Mouse (Mus musculus) adrenal gland, adult 18-20 months (tissue): ENCODE results near the gene Krr1. TPM values are rescaled to one million over a fixed set of nuclear protein-coding genes. Genes with fewer than 3 reads are reported as not detected.
"Not testable (repeated sequence)": the region's sequence is repeated elsewhere in the genome, so short reads cannot be mapped to it uniquely, and the experiment has no call there.

Experiments used
- DNase-seq, 2 experiments: peaks; one replicate each; pipeline ENCODE4 v3.0.0; 2021 to 2022; ENCODE audit warnings: low spot score in 2 of 2
- total RNA-seq, 2 experiments: library from RNA; stranded (reverse); gene quantifications; 1 replicate in 1 of 2; 2 replicates in 1 of 2; pipeline ENCODE4 v1.2.3; 2021

The Krr1 gene
- total RNA-seq, 2 experiments from 2014 or later: 34.5 to 38.6 TPM

GRCm38 (mm10) chr10:111966394-111966793 lies 6.1 kb upstream of the Krr1 start:
- DNase-seq: no peak

DNA sequence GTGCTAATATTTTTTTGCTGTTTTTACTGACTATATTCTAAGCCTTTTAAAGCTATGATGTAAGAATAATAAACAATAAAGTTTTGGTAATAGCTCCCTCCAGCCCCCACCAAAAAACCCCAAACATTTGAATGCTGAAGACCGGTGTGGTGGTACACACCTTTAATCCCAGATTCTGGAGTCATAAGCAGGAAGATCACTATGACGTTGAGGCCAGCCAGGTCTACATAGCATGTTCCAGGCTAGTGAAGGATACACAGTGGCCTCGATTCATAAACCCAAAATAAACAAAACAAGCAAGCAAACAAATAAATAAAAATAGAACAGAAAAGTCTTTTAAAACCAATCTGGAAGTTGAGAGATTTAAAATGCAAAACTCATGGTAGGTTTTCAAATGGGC lies 535 bp upstream of the Krr1 start:
- no peak for DNase-seq

GRCm38 (mm10) chr10:111977584-111977983 lies 5.1 kb downstream of the Krr1 start:
- DNase-seq: peak; percentile 43 to 53

DNA sequence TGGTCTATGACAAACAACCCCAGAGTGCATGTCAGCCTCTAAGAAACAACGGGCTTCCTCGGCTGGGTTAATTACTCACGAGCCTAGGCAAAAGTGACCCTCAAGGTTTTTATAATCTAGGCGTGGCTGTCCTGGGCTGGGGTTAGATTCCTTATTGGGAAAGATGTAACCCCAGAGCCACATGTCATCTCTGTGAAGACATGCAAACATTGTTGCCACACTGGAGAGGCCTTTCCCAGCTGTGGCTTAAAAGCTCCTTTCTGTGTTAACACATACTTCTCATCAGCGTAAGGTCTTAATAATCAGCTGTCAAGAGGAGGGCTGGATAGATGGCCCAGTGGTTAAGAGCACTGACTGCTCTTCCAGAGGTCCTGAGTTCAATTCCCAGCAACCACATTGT lies 10.6 kb downstream of the Krr1 start:
- no peak for DNase-seq

- DNase-seq: no peak
Measured at GRCm38 (mm10) chr10:111986453-111986852, 14.0 kb downstream of the Krr1 start.

- no peak for DNase-seq
Measured at GRCm38 (mm10) chr10:111995803-111996548, 23.5 kb downstream of the Krr1 start.

- DNase-seq: no peak
Measured at GRCm38 (mm10) chr10:111996549-111996904, 24.1 kb downstream of the Krr1 start.

GRCm38 (mm10) chr10:111996911-111997347 lies 24.5 kb downstream of the Krr1 start:
- DNase-seq: no peak

GRCm38 (mm10) chr10:111997671-111998070 lies 25.2 kb downstream of the Krr1 start:
- DNase-seq: no peak

DNA sequence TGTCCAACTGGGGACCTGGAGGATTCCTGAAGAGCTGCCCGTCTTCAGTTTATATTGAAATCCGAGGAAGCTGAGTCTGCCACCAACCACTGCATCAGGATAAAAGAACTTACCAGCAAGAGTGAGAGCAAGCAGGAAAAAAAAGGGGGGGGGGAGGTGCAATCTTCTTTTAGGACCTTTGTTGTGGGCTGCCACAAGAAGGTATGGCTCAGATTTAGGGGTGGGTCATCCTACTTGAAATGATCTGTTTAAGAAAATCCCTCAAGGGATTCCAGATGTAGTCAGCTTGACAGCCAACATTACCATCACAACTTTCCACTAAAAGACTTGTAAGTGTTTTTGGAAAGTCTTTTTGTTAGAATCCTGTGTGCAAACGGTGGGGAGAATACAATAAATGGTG lies 27.3 kb downstream of the Krr1 start:
- DNase-seq: no peak

DNA sequence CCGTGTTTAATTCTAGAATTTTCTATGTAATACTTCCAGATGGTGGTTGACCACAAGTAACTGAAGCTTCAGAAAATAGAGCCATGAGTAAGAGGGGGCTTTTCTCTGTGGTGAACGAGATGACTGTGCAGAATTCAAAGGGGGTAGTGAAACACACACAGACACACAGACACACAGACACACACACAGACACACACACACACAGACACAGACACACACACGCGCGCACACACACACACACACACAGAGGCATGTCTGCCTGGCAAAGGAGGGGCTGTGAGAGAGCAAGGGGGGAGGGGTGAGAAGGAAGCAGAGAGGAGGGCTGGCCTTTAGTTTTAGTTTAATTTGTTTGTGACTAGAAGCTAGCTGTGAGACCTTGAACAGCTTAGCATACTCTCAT lies 28.1 kb downstream of the Krr1 start:
- no peak for DNase-seq

DNA sequence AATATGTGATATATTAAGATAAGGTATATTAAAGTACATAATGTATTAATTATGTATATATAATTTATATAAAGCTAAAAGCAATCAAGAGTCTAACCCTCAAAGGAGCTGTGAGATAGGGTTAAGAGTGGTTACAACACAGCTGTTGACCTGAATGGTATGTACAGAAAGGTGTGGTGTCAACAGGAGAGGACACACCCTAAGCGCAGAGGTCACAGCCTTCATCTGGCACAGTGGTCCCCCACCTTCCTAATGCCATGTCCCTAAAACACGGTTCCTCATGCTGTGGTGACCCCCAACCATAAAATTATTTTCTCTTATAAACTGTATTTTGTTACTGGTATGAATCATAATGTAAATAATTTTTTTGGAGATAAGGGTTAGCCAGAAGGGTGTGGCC lies 28.9 kb downstream of the Krr1 start:
- DNase-seq: no peak

DNA sequence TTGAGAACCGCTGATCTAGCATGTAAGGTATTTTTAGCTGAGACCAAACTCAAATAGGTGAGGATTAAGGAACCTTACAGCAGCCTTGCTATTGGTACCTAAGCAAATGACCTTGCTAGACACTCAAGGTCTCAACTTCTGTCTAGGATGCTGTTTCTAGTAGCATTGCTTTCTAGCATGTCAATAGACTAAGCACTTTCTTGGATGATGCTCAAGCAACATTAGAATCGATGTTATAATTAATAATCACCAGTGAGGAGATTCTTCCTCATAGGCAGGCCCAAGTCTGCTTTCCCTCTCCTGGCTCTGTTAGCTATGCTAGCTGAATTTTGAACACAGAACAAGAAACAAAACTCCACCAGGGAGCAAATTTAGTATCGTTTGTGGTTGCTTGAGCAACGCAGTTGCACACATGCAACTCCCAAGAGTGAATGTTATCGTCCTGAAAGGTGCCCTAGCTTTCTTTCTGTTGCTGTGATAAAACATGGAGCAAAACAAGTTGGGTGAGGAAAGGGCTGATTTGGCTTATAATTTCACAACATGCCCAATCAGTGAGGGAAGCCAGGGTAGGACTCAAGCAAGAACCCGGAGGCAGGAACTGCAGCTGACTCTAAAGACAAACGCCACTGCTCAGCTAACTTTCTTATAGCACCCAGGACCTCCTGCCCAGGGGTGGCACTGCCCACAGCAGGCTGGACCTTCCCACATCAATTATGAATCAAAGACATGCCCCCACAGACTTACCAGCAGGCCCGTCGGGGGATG lies 29.5 kb downstream of the Krr1 start:
- DNase-seq: no peak

- DNase-seq: no peak
Measured at GRCm38 (mm10) chr10:112002544-112003215, 30.2 kb downstream of the Krr1 start, which contains the start of gene Glipr1. Gene Glipr1, minus strand, starts transcription at chr10:112002631.

GRCm38 (mm10) chr10:112009511-112009910 lies 37.0 kb downstream of the Krr1 start:
- not testable (repeated sequence) for DNase-seq

DNA sequence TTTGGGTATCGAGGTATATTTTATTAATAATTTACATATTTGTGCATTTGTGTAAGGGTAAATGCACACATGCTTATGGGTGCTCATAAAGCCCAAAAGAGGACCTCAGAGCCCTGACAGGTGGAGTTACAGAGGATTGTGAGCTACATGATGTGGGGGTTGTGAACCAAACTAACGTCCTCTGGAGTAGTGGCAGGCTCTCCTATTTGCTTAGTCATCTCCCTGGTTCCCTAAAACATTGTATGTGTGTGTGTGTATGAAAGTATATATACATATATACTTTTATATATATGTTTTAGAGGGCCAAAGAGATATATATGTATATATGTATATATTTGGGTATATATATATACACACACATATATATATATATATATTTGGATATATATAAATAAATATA lies 51.1 kb downstream of the Krr1 start:
- no peak for DNase-seq

GRCm38 (mm10) chr10:112028689-112029088 lies 56.2 kb downstream of the Krr1 start:
- not testable (repeated sequence) for DNase-seq

Other genes starting within 250 kb of the Krr1 start
- gene Glipr1, start 30.0 kb downstream of the Krr1 start, total RNA-seq: 1 to 10 TPM; 2.2 to 6.1 TPM
- gene Glipr1l1, start 87.5 kb downstream of the Krr1 start, total RNA-seq: not detected
- not detected for gene Glipr1l2, start 110.7 kb downstream of the Krr1 start, total RNA-seq
- not detected for gene Glipr1l3, start 187.7 kb downstream of the Krr1 start, total RNA-seq
- gene Caps2, start 191.0 kb downstream of the Krr1 start, total RNA-seq: not detected